Mouse (Mus musculus) erythroblast, adult 5-6 weeks (primary cell): Measurements from ENCODE around the gene Dnajc6. TPM values are rescaled to one million over a fixed set of nuclear protein-coding genes. Genes with fewer than 3 reads are reported as not detected.

Experiments
- ATAC-seq: replicated peaks from 2 replicates; pipeline ENCODE4 v1.8.0; 2016; ENCODE audit warnings: moderate number of reproducible peaks, mild to moderate bottlenecking, moderate TSS enrichment, inconsistent platforms; ENCODE audit not compliant: poor library complexity, low FRiP score, severe bottlenecking
- total RNA-seq, 2 experiments: library from RNA; stranded (forward) in 1 of 2; stranded (reverse) in 1 of 2; fragments of 150-400 nt in 1 of 2; fragments of 200-764, 138-1000 nt in 1 of 2; gene quantifications; 2 replicates each; pipeline versions ENCODE4 v1.2.3 to v1.2.4; 2015 to 2017; ENCODE audit warnings: low replicate concordance in 2 of 2

Dnajc6 gene
- total RNA-seq, 2 experiments from 2014 or later, result 5.1 to 6.7 TPM

- ATAC-seq, result no peak
These were observed 8.1 kb downstream of the Dnajc6 start for GRCm38 (mm10) chr4:101504470-101505007.

GRCm38 (mm10) chr4:101505966-101506365 is 9.5 kb downstream of the Dnajc6 start:
- no peak for ATAC-seq

- no peak for ATAC-seq
These were observed 9.9 kb downstream of the Dnajc6 start for GRCm38 (mm10) chr4:101506372-101506771.

- 0 out of 2 replicates have a peak, but pooled peaks have one; percentile 36 for ATAC-seq
These were observed 11.3 kb downstream of the Dnajc6 start for GRCm38 (mm10) chr4:101507571-101508422.

GRCm38 (mm10) chr4:101508431-101508830 is 12.0 kb downstream of the Dnajc6 start:
- no peak for ATAC-seq

- peak; percentile 47 for ATAC-seq
These were observed 12.6 kb downstream of the Dnajc6 start for GRCm38 (mm10) chr4:101508851-101509577.

- ATAC-seq, result peak; percentile 32; the same call in 1 of the 2 replicates
These were observed 13.9 kb downstream of the Dnajc6 start for GRCm38 (mm10) chr4:101510111-101510903.

- no peak for ATAC-seq
These were observed 14.4 kb downstream of the Dnajc6 start for GRCm38 (mm10) chr4:101510904-101511210.

- ATAC-seq, result no peak
These were observed 15.5 kb downstream of the Dnajc6 start for GRCm38 (mm10) chr4:101511768-101512521.

- ATAC-seq, result no peak
These were observed 16.8 kb downstream of the Dnajc6 start for GRCm38 (mm10) chr4:101513251-101513650.

- ATAC-seq, result no peak
These were observed 19.4 kb downstream of the Dnajc6 start for GRCm38 (mm10) chr4:101515853-101516252.

- no peak for ATAC-seq
These were observed 20.2 kb downstream of the Dnajc6 start for GRCm38 (mm10) chr4:101516434-101517168.

GRCm38 (mm10) chr4:101531901-101532300 is 35.5 kb downstream of the Dnajc6 start:
- no peak for ATAC-seq

GRCm38 (mm10) chr4:101540516-101540915 is 44.1 kb downstream of the Dnajc6 start:
- ATAC-seq, result no peak

GRCm38 (mm10) chr4:101549958-101550591 is 53.6 kb downstream of the Dnajc6 start:
- ATAC-seq, result no peak

GRCm38 (mm10) chr4:101550671-101551161 is 54.3 kb downstream of the Dnajc6 start:
- ATAC-seq, result no peak

- no peak for ATAC-seq
These were observed 55.0 kb downstream of the Dnajc6 start for GRCm38 (mm10) chr4:101551425-101551824.

- ATAC-seq, result no peak
These were observed 55.9 kb downstream of the Dnajc6 start for GRCm38 (mm10) chr4:101552372-101552771.
